Mouse (Mus musculus) limb, embryonic 15.5 days (tissue): ENCODE results near the gene Sacm1l. TPM values are rescaled to one million over a fixed set of nuclear protein-coding genes. Genes with fewer than 3 reads are reported as not detected.

ENCODE experiments used
- ATAC-seq: fragments of 200-750 bp; cut with Nextera tagmentation; 2 replicates; pipeline ENCODE4 v1.8.0; 2017; ENCODE audit warnings: low read depth, moderate TSS enrichment; ENCODE audit not compliant: insufficient number of reproducible peaks, low FRiP score, low TSS enrichment
- H3K27ac ChIP-seq: fragments of 300-500 bp; sonication (generic); 2 replicates; pipeline ENCODE4 v1.5.1; 2015; ENCODE audit warnings: moderate library complexity, mild to moderate bottlenecking, inconsistent platforms
- H3K27me3 ChIP-seq: fragments of 300-500 bp; sonication (generic); 2 replicates; pipeline ENCODE4 v1.6.1; 2015; ENCODE audit warnings: inconsistent platforms
- H3K36me3 ChIP-seq: fragments of 300-500 bp; sonication (generic); 2 replicates; pipeline ENCODE4 v1.6.1; 2015; ENCODE audit warnings: inconsistent platforms
- H3K4me1 ChIP-seq: fragments of 300-500 bp; sonication (generic); 2 replicates; pipeline ENCODE4 v1.6.1; 2015; ENCODE audit warnings: inconsistent platforms
- H3K4me2 ChIP-seq: fragments of 300-500 bp; sonication (generic); 2 replicates; pipeline ENCODE4 v1.6.1; 2015; ENCODE audit warnings: mild to moderate bottlenecking, inconsistent platforms
- H3K4me3 ChIP-seq: fragments of 300-500 bp; sonication (generic); 2 replicates; pipeline ENCODE4 v1.5.1; 2015; ENCODE audit warnings: mild to moderate bottlenecking, inconsistent platforms
- H3K9ac ChIP-seq: fragments of 300-500 bp; sonication (generic); 2 replicates; pipeline ENCODE4 v1.6.1; 2015; ENCODE audit warnings: inconsistent platforms
- H3K9me3 ChIP-seq: fragments of 300-500 bp; sonication (generic); 2 replicates; pipeline ENCODE4 v1.6.1; 2016; ENCODE audit warnings: inconsistent platforms
- WGBS: fragments of 180-500 bp; shearing (Covaris S2); methylation state at CpG from one replicate; pipeline ENCODE4 v1.1.7; 2015; 5-methylcytosine and 5-hydroxymethylcytosine counted together
- polyA plus RNA-seq: library from polyadenylated mRNA; unstranded; fragments of >200 nt; fragmentation: Nextera tagmentation; extraction: Ambion mirVana; gene quantifications from 2 replicates; pipeline ENCODE4 v1.2.1, GENCODE M21; 2015

Sacm1l gene
- polyA plus RNA-seq, 1 experiment from 2014 or later: 55.8 TPM

- Histone ChIP-seq H3K9ac (no peak overlapping the region), H3K4me3 (no peak overlapping the region), H3K36me3 (peaks cover 16% of the 10 kb centered on the region), H3K4me2 (no peak overlapping the region), H3K9me3 (no peaks in the 10 kb centered on the region), H3K4me1 (no peaks in the 10 kb centered on the region), H3K27me3 (no peaks in the 10 kb centered on the region), H3K27ac (no peak overlapping the region)
- WGBS: 97% methylated on average over 2 of the region's 2 CpGs
- ATAC-seq: no peak
These were observed 67.8 kb downstream of the Sacm1l start for GRCm38 (mm10) chr9:123597376-123597775.

- WGBS: 77% methylated on average over 1 of the region's 1 CpGs
These were observed 72.0 kb downstream of the Sacm1l start for GRCm38 (mm10) chr9:123601529-123601928.

GRCm38 (mm10) chr9:123620311-123621098 lies 90.9 kb downstream of the Sacm1l start:
- no peak overlapping the region for H3K27ac ChIP-seq
- H3K9ac ChIP-seq: no peak overlapping the region
- no peaks in the 10 kb centered on the region for H3K4me1 ChIP-seq
- H3K4me3 ChIP-seq: no peak overlapping the region
- 69% methylated on average over 5 of the region's 5 CpGs for WGBS
- no peak for ATAC-seq
- H3K27me3 ChIP-seq: no peaks in the 10 kb centered on the region
- no peaks in the 10 kb centered on the region for H3K36me3 ChIP-seq
- H3K9me3 ChIP-seq: no peaks in the 10 kb centered on the region
- no peak overlapping the region for H3K4me2 ChIP-seq

More at GRCm38 (mm10) chr9:123601529-123601928, 72.0 kb downstream of the Sacm1l start:
- Histone ChIP-seq H3K27me3 (no peaks in the 10 kb centered on the region), H3K4me3 (no peak overlapping the region), H3K27ac (no peak overlapping the region), H3K4me1 (no peaks in the 10 kb centered on the region), H3K9ac (no peak overlapping the region), H3K9me3 (no peaks in the 10 kb centered on the region), H3K4me2 (no peak overlapping the region), H3K36me3 (no peaks in the 10 kb centered on the region)
- no peak for ATAC-seq

- Histone ChIP-seq H3K4me1 (no peaks in the 10 kb centered on the region), H3K9me3 (no peaks in the 10 kb centered on the region), H3K4me3 (no peak overlapping the region), H3K27me3 (no peaks in the 10 kb centered on the region), H3K4me2 (no peak overlapping the region), H3K36me3 (no peaks in the 10 kb centered on the region), H3K9ac (no peak overlapping the region), H3K27ac (no peak overlapping the region)
- ATAC-seq: no peak
- WGBS: 86% methylated on average over 2 of the region's 2 CpGs
These were observed 95.2 kb downstream of the Sacm1l start for GRCm38 (mm10) chr9:123624741-123625140.

- no peaks in the 10 kb centered on the region for H3K9me3 ChIP-seq
- 93% methylated on average over 11 of the region's 11 CpGs for WGBS
- no peak for ATAC-seq
These were observed 96.3 kb downstream of the Sacm1l start for GRCm38 (mm10) chr9:123625821-123626220.

GRCm38 (mm10) chr9:123631666-123632065 lies 102.1 kb downstream of the Sacm1l start:
- Histone ChIP-seq H3K4me2 (no peak overlapping the region), H3K36me3 (no peaks in the 10 kb centered on the region), H3K9me3 (no peaks in the 10 kb centered on the region), H3K27ac (no peak overlapping the region), H3K9ac (no peak overlapping the region), H3K4me3 (no peak overlapping the region), H3K4me1 (no peaks in the 10 kb centered on the region), H3K27me3 (no peaks in the 10 kb centered on the region)
- WGBS: 80% methylated on average over 3 of the region's 3 CpGs
- no peak for ATAC-seq

More at GRCm38 (mm10) chr9:123625821-123626220, 96.3 kb downstream of the Sacm1l start:
- H3K27ac ChIP-seq: no peak overlapping the region
- H3K4me3 ChIP-seq: no peak overlapping the region
- no peaks in the 10 kb centered on the region for H3K4me1 ChIP-seq
- no peak overlapping the region for H3K9ac ChIP-seq
- H3K27me3 ChIP-seq: no peaks in the 10 kb centered on the region
- H3K36me3 ChIP-seq: no peaks in the 10 kb centered on the region
- no peak overlapping the region for H3K4me2 ChIP-seq

GRCm38 (mm10) chr9:123632281-123632680 lies 102.7 kb downstream of the Sacm1l start, which contains the start of gene Slc6a20b:
Gene Slc6a20b (minus strand): TSS chr9:123632565.
- no peaks in the 10 kb centered on the region for H3K9me3 ChIP-seq
- ATAC-seq: no peak
- 80% methylated on average over 6 of the region's 6 CpGs for WGBS
- H3K27me3 ChIP-seq: no peaks in the 10 kb centered on the region
- no peaks in the 10 kb centered on the region for H3K4me1 ChIP-seq
- no peak within 1 kb of the TSS for H3K4me3 ChIP-seq
- no peaks in the 10 kb centered on the region for H3K36me3 ChIP-seq
- H3K9ac ChIP-seq: no peak within 1 kb of the TSS
- H3K27ac ChIP-seq: no peak within 1 kb of the TSS
- H3K4me2 ChIP-seq: no peak within 1 kb of the TSS

GRCm38 (mm10) chr9:123632993-123633392 lies 103.4 kb downstream of the Sacm1l start:
- no peaks in the 10 kb centered on the region for H3K9me3 ChIP-seq
- H3K36me3 ChIP-seq: no peaks in the 10 kb centered on the region
- WGBS: 86% methylated on average over 3 of the region's 3 CpGs
- H3K4me2 ChIP-seq: no peak overlapping the region
- H3K27me3 ChIP-seq: no peaks in the 10 kb centered on the region
- no peak overlapping the region for H3K27ac ChIP-seq
- no peak for ATAC-seq
- no peaks in the 10 kb centered on the region for H3K4me1 ChIP-seq
- no peak overlapping the region for H3K9ac ChIP-seq
- H3K4me3 ChIP-seq: no peak overlapping the region

- no peaks in the 10 kb centered on the region for H3K36me3 ChIP-seq
- ATAC-seq: no peak
- no peak overlapping the region for H3K27ac ChIP-seq
- H3K4me3 ChIP-seq: no peak overlapping the region
- H3K27me3 ChIP-seq: no peaks in the 10 kb centered on the region
- no peaks in the 10 kb centered on the region for H3K9me3 ChIP-seq
- 75% methylated on average over 5 of the region's 5 CpGs for WGBS
- no peaks in the 10 kb centered on the region for H3K4me1 ChIP-seq
- H3K4me2 ChIP-seq: no peak overlapping the region
- H3K9ac ChIP-seq: no peak overlapping the region
These were observed 107.2 kb downstream of the Sacm1l start for GRCm38 (mm10) chr9:123636771-123637170.

GRCm38 (mm10) chr9:123638231-123638630 lies 108.7 kb downstream of the Sacm1l start:
- Histone ChIP-seq H3K27ac (no peak overlapping the region), H3K4me2 (no peak overlapping the region), H3K36me3 (no peaks in the 10 kb centered on the region), H3K4me3 (no peak overlapping the region), H3K27me3 (no peaks in the 10 kb centered on the region), H3K9ac (no peak overlapping the region), H3K4me1 (no peaks in the 10 kb centered on the region), H3K9me3 (no peaks in the 10 kb centered on the region)
- ATAC-seq: no peak

GRCm38 (mm10) chr9:123638668-123639089 lies 109.1 kb downstream of the Sacm1l start:
- H3K4me2 ChIP-seq: no peak overlapping the region
- 61% methylated on average over 1 of the region's 1 CpGs for WGBS
- ATAC-seq: no peak
- no peaks in the 10 kb centered on the region for H3K4me1 ChIP-seq
- H3K9me3 ChIP-seq: no peaks in the 10 kb centered on the region
- H3K36me3 ChIP-seq: no peaks in the 10 kb centered on the region
- H3K9ac ChIP-seq: no peak overlapping the region
- no peak overlapping the region for H3K4me3 ChIP-seq
- H3K27ac ChIP-seq: no peak overlapping the region
- no peaks in the 10 kb centered on the region for H3K27me3 ChIP-seq

GRCm38 (mm10) chr9:123640106-123640505 lies 110.5 kb downstream of the Sacm1l start:
- Histone ChIP-seq H3K4me3 (no peak overlapping the region), H3K36me3 (no peaks in the 10 kb centered on the region), H3K4me2 (no peak overlapping the region), H3K27me3 (no peaks in the 10 kb centered on the region), H3K9ac (no peak overlapping the region), H3K4me1 (no peaks in the 10 kb centered on the region), H3K27ac (no peak overlapping the region), H3K9me3 (no peaks in the 10 kb centered on the region)
- ATAC-seq: no peak
- WGBS: 56% methylated on average over 1 of the region's 1 CpGs
